Mouse (Mus musculus) heart, embryonic 14.5 days (tissue): Measurements from ENCODE around the gene Slc25a41. TPM values are rescaled to one million over a fixed set of nuclear protein-coding genes. Genes with fewer than 3 reads are reported as not detected.
A peak's percentile ranks its signal among the peaks of the same experiment; 100 is the strongest.

Experiments used
- ATAC-seq: fragments of 200-750 bp; cut with Nextera tagmentation; 2 replicates; pipeline ENCODE4 v1.8.0; 2017; ENCODE audit warnings: low read depth, moderate TSS enrichment; ENCODE audit not compliant: insufficient number of reproducible peaks, insufficient read depth, low FRiP score
- H3K27ac ChIP-seq, 2 experiments: fragments of 200-500 bp in 1 of 2; fragments of 300-500 bp in 1 of 2; sonication (generic) in 1 of 2; replicated peaks in 1 of 2; 2 replicates each; pipeline ENCODE4 v1.5.1; 2012 to 2014; ENCODE audit warnings: low read depth in 2 of 2, low read length in 2 of 2, control low read depth in 1 of 2, mild to moderate bottlenecking in 1 of 2, mixed read lengths in 1 of 2; ENCODE audit not compliant: control insufficient read depth in 1 of 2, insufficient read depth in 1 of 2
- H3K27me3 ChIP-seq: fragments of 300-500 bp; sonication (generic); 2 replicates; pipeline ENCODE4 v1.6.1; 2014; ENCODE audit warnings: mild to moderate bottlenecking, low read length, control low read depth; ENCODE audit not compliant: control insufficient read depth, insufficient read depth
- H3K36me3 ChIP-seq: fragments of 300-500 bp; sonication (generic); 2 replicates; pipeline ENCODE4 v1.6.1; 2014; ENCODE audit warnings: mild to moderate bottlenecking, control low read depth, low read length, mixed read lengths; ENCODE audit not compliant: control insufficient read depth, insufficient read depth
- H3K4me1 ChIP-seq, 2 experiments: fragments of 200-500 bp in 1 of 2; fragments of 300-500 bp in 1 of 2; sonication (generic) in 1 of 2; 2 replicates each; pipeline ENCODE4 v1.6.1; 2012 to 2014; ENCODE audit warnings: low read length in 2 of 2, control low read depth in 1 of 2, mixed read lengths in 1 of 2; ENCODE audit not compliant: control insufficient read depth in 2 of 2, insufficient read depth in 2 of 2
- H3K4me2 ChIP-seq: fragments of 300-500 bp; sonication (generic); 2 replicates; pipeline ENCODE4 v1.6.1; 2014; ENCODE audit warnings: mild to moderate bottlenecking, low read length
- H3K4me3 ChIP-seq, 2 experiments: fragments of 200-500 bp in 1 of 2; fragments of 300-500 bp in 1 of 2; sonication (generic) in 1 of 2; 2 replicates each; pipeline ENCODE4 v1.5.1; 2012 to 2014; ENCODE audit warnings: low read length in 2 of 2, mild to moderate bottlenecking in 2 of 2, control low read depth in 1 of 2, low read depth in 1 of 2, moderate library complexity in 1 of 2; ENCODE audit not compliant: control insufficient read depth in 1 of 2, insufficient read depth in 1 of 2
- H3K9ac ChIP-seq: fragments of 300-500 bp; sonication (generic); 2 replicates; pipeline ENCODE4 v1.6.1; 2014; ENCODE audit warnings: mild to moderate bottlenecking, low read length
- H3K9me3 ChIP-seq: fragments of 300-500 bp; sonication (generic); 2 replicates; pipeline ENCODE4 v1.6.1; 2016; ENCODE audit warnings: low read length, control low read depth; ENCODE audit not compliant: control insufficient read depth
- WGBS: fragments of 180-500 bp; shearing (Covaris S2); extraction: QIAGEN DNeasy Blood & Tissue Kit; methylation state at CpG from one replicate; pipeline ENCODE4 v1.1.7; 2014; 5-methylcytosine and 5-hydroxymethylcytosine counted together
- polyA plus RNA-seq: library from polyadenylated mRNA; unstranded; fragments of >200 nt; fragmentation: Nextera tagmentation; extraction: Ambion mirVana; gene quantifications from 2 replicates; pipeline ENCODE4 v1.2.1, GENCODE M21; 2014

Slc25a41 gene
- polyA plus RNA-seq, 1 experiment from 2014 or later = not detected

DNA sequence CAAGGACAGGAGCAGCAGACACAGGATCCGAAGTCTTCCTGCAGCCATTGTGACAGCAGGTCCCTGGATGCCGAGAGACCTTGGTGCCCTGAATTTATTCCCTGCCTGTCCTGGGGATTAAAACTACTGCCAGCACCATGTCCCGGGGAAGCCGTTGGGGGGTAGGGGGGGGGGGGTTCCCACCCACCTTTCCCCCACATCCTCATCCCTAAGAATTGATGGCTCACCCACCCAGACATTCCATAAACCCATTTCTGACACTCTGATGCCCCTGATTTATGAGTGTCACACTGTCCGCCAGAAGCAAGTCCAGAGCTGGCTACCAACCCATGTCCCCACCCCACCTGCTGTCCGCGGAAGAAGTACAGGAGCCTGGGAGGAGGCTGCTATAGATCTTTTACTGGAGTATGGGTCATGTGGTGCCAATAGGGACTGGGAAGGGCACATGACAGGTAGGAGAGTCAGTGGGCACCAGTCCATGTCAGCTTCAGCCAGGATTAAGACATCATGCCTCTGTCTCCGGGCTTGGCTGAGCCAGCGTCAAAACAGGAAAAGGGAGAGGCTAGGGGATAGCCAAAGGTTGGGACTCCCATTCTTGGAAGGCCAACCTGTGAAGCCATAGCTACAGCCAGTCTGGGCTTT is 41.4 kb downstream of the Slc25a41 start, which contains the start of gene Pspn:
TSS of gene Pspn (minus strand) at position 51 of the 642 bp plus-strand sequence.
- H3K4me3 ChIP-seq = no peak within 1 kb of the TSS
- H3K36me3 ChIP-seq = peaks cover 66% of the 10 kb centered on the region
- H3K4me1 ChIP-seq = peaks cover 26 to 29% of the 10 kb centered on the region in 2 experiments
- peak within 1 kb of the TSS; percentile 73 to 79 for H3K27ac ChIP-seq
- H3K27me3 ChIP-seq = no peaks in the 10 kb centered on the region
- ATAC-seq = no peak
- peak within 1 kb of the TSS; percentile 67 for H3K9ac ChIP-seq
- WGBS = 79% methylated on average over 9 of the region's 9 CpGs
- no peak within 1 kb of the TSS for H3K4me2 ChIP-seq
- H3K9me3 ChIP-seq = no peaks in the 10 kb centered on the region

DNA sequence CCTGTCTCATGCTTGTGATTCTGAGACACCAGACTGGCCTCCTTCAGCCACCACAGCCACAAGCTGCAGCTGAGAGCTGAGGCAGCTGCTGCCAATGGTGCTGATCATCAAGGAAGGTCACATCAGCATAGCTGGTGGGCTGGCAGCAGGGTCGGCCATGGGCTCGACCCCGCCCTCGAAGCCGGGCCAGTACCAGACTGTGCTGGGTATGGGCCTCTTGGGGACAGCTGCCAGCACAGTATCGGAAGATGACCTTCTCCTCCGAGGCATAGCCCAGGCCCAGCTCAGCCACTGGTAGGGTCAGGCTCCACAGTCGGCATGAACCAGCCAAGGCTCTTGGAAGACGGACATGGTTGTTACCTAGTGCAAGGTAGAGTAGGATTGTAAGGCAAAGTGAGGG is 42.0 kb downstream of the Slc25a41 start:
- 91% methylated on average over 9 of the region's 9 CpGs for WGBS
- Histone ChIP-seq H3K36me3 (peaks cover 66% of the 10 kb centered on the region), H3K27me3 (no peaks in the 10 kb centered on the region), H3K9ac (no peak overlapping the region), H3K9me3 (no peaks in the 10 kb centered on the region), H3K4me1 (peaks cover 26 to 29% of the 10 kb centered on the region in 2 experiments), H3K4me3 (no peak overlapping the region), H3K27ac (no peak overlapping the region), H3K4me2 (no peak overlapping the region)
- ATAC-seq = no peak

DNA sequence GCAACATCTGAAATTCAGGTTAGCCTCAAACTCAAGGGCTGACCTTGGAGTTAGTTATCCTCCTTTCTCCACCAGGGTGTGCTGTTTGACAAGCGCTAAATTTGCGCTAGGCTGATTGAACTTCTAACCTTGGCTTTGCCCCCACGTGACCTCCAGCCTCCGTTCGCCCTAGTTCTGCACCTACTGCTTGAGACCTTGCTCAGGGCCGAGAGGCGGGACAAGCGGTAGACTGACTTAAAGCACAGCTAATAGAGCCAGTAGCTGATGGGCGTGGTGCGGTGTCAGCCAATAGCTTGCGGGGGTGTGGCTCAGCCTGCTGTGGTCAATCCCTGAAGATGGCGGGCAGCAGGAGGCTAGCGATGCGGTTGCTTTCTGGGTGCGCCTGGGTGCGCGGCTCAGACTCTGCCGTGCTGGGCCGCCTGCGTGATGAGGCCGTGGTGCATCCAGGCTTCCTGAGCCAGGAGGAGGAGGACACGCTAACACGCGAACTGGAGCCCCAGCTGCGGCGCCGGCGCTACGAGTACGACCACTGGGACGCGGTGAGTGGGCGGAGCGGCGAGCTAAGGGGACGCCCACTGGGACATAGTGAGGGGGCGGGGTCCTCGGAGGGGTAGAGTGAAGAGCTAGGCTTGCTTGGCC is 44.3 kb downstream of the Slc25a41 start, which contains the start of gene Alkbh7:
TSS of gene Alkbh7 (plus strand) at position 311 of the 639 bp plus-strand sequence.
- Histone ChIP-seq H3K4me2 (peak within 1 kb of the TSS; percentile 63), H3K4me1 (peaks cover 26 to 29% of the 10 kb centered on the region in 2 experiments), H3K27ac (peak within 1 kb of the TSS; percentile 61 to 72; a peak in 2 of 4 replicates), H3K4me3 (peak within 1 kb of the TSS; percentile 77 to 80), H3K36me3 (peaks cover 68% of the 10 kb centered on the region), H3K9ac (peak within 1 kb of the TSS; percentile 72), H3K27me3 (no peaks in the 10 kb centered on the region), H3K9me3 (no peaks in the 10 kb centered on the region)
- ATAC-seq = peak; percentile 99
- under 1% methylated on average over 38 of the region's 38 CpGs for WGBS

DNA sequence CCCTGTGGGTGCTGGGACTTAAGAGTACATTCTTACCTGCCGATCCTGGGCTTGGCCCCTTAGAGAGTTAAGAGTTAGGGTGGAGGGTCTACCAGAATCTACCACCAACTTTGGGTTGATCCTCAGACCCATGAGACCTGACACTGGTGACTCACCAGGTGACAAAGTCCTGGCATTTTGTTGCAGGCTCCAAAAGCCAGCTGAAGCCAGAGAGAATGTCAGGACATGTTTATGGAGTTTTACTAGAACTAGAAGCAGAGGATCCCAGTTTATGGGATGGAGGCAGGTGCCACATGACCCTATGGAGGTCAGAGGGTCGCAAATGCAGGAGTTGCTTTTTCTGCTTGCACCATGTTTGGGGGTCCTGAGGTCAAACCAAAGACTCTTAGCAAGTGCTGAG is 44.9 kb downstream of the Slc25a41 start:
- peaks cover 72% of the 10 kb centered on the region for H3K36me3 ChIP-seq
- H3K27ac ChIP-seq = peak overlapping the region; percentile 11 to 20; a peak in 1 of 4 replicates
- H3K9ac ChIP-seq = peak overlapping the region; percentile 10; the same call in 1 of the 2 replicates
- H3K27me3 ChIP-seq = no peaks in the 10 kb centered on the region
- H3K4me3 ChIP-seq = peak overlapping the region in 1 of 2 experiments; percentile 77; a peak in 1 of 4 replicates
- no peak for ATAC-seq
- peaks cover 21 to 24% of the 10 kb centered on the region in 2 experiments for H3K4me1 ChIP-seq
- H3K4me2 ChIP-seq = peak overlapping the region; percentile 63
- no peaks in the 10 kb centered on the region for H3K9me3 ChIP-seq
- WGBS = 70% methylated on average over 2 of the region's 2 CpGs

DNA sequence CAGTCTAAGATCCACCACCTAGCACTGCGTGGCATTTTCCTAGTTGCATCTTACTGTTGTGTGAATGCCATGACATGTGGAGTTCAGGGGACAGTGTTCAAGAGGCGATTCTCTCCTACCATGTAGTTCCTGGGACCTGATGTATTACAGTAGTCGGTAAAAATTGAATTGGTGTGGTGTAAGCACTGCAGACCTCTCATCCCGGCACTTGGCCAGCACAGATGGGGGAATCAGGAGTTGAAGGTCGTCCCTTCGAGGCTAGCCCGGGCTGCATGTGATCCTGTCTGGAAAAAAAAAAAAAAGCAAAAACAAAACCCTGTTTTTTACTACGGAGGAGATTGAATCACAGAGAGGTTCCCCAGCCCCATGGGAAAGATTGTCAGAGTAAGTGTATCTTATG is 46.4 kb downstream of the Slc25a41 start:
- no peak overlapping the region for H3K4me3 ChIP-seq
- H3K27ac ChIP-seq = no peak overlapping the region
- H3K27me3 ChIP-seq = no peaks in the 10 kb centered on the region
- no peak overlapping the region for H3K9ac ChIP-seq
- WGBS = 86% methylated on average over 8 of the region's 8 CpGs
- H3K4me1 ChIP-seq = peaks cover 13 to 15% of the 10 kb centered on the region in 2 experiments; a peak in 3 of 4 replicates
- H3K36me3 ChIP-seq = peaks cover 66% of the 10 kb centered on the region
- H3K4me2 ChIP-seq = no peak overlapping the region
- no peaks in the 10 kb centered on the region for H3K9me3 ChIP-seq
- no peak for ATAC-seq

DNA sequence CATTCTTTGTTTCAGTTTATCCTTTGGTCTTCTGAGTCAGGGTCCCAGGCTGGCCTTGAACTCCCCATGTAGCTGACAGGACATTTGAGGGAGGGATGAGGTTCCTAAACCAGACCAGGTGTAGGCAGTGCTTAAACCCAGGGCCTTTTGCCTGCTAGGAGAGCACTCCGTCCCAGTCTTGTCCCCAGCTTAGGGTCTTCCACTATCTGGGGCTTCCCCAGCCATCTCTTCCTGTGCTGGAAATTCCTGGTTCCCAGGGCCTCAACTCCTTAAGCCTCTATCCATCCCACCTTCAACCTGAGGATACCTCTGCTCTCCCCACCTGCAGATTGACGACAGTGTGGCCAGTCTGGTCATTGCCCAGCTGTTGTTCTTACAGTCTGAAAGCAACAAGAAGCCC is 50.5 kb downstream of the Slc25a41 start:
- Histone ChIP-seq H3K27me3 (no peaks in the 10 kb centered on the region), H3K4me3 (peak overlapping the region; percentile 76 to 83), H3K4me1 (peaks cover 6% of the 10 kb centered on the region in 2 experiments; a peak in 3 of 4 replicates), H3K27ac (no peak overlapping the region), H3K36me3 (peaks cover 43% of the 10 kb centered on the region), H3K9me3 (no peaks in the 10 kb centered on the region), H3K9ac (peak overlapping the region; percentile 92), H3K4me2 (peak overlapping the region; percentile 93)
- WGBS = 75% methylated on average over 2 of the region's 2 CpGs
- ATAC-seq = no peak

DNA sequence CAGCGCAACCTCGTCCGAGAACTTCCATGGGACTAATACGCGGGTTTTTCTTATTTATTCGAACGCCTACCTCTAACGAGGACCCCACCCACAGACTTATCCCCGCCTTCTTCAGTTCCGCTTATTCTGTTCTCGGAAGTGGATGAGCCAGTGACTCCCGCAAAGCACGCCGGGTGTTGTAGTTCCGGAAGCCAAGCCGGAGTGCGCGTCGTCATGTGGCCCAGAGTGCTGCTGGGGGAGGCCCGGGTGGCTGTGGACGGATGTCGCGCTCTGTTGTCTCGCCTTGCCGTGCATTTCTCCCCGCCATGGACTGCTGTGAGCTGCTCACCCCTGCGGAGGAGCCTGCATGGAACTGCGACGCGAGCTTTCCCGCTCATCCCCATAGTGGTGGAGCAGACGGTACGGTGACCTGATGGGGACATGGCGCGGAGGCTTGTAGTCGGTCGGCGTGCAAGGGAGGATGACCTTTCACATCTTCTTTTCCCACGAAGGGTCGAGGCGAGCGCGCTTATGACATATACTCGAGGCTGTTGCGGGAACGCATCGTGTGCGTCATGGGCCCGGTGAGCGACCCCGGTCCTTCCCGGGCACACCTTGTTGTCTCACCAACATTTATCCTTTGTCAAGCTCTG is 51.2 kb downstream of the Slc25a41 start, which contains the start of gene Clpp:
TSS of gene Clpp (plus strand) at position 191 of the 632 bp plus-strand sequence.
- ATAC-seq = peak; percentile 93
- H3K4me2 ChIP-seq = peak within 1 kb of the TSS; percentile 93
- peaks cover 6% of the 10 kb centered on the region in 2 experiments; a peak in 3 of 4 replicates for H3K4me1 ChIP-seq
- H3K27me3 ChIP-seq = no peaks in the 10 kb centered on the region
- H3K36me3 ChIP-seq = peaks cover 36% of the 10 kb centered on the region
- H3K9me3 ChIP-seq = no peaks in the 10 kb centered on the region
- peak within 1 kb of the TSS; percentile 73 to 75 for H3K27ac ChIP-seq
- peak within 1 kb of the TSS; percentile 92 for H3K9ac ChIP-seq
- WGBS = under 1% methylated on average over 52 of the region's 52 CpGs
- H3K4me3 ChIP-seq = peak within 1 kb of the TSS; percentile 76 to 83
